Mouse (Mus musculus) thymus, adult 2 months (tissue): ENCODE data around the gene Ccdc61.

Experiments
- CTCF ChIP-seq: fragments of 200-500 bp; IDR thresholded peaks from 2 replicates; pipeline ENCODE4 v1.5.1; 2012; ENCODE audit warnings: mild to moderate bottlenecking, control low read depth, low read length, moderate library complexity, borderline replicate concordance; ENCODE audit not compliant: control insufficient read depth, poor library complexity, insufficient read depth; ENCODE audit errors: extremely low read depth
- POLR2A ChIP-seq: fragments of 200-500 bp; IDR thresholded peaks from 2 replicates; pipeline ENCODE4 v1.6.1; 2012; ENCODE audit warnings: mild to moderate bottlenecking, low read length, control low read depth, moderate library complexity; ENCODE audit not compliant: control insufficient read depth, poor library complexity, insufficient read depth; ENCODE audit errors: extremely low read depth

- TF ChIP-seq CTCF: no peak
- no peak for TF ChIP-seq POLR2A
These were observed 17.5 kb upstream of the Ccdc61 start for GRCm38 (mm10) chr7:18927759-18928158.
